Mouse (Mus musculus): ENCODE results near the gene Zdhhc19.

DNA sequence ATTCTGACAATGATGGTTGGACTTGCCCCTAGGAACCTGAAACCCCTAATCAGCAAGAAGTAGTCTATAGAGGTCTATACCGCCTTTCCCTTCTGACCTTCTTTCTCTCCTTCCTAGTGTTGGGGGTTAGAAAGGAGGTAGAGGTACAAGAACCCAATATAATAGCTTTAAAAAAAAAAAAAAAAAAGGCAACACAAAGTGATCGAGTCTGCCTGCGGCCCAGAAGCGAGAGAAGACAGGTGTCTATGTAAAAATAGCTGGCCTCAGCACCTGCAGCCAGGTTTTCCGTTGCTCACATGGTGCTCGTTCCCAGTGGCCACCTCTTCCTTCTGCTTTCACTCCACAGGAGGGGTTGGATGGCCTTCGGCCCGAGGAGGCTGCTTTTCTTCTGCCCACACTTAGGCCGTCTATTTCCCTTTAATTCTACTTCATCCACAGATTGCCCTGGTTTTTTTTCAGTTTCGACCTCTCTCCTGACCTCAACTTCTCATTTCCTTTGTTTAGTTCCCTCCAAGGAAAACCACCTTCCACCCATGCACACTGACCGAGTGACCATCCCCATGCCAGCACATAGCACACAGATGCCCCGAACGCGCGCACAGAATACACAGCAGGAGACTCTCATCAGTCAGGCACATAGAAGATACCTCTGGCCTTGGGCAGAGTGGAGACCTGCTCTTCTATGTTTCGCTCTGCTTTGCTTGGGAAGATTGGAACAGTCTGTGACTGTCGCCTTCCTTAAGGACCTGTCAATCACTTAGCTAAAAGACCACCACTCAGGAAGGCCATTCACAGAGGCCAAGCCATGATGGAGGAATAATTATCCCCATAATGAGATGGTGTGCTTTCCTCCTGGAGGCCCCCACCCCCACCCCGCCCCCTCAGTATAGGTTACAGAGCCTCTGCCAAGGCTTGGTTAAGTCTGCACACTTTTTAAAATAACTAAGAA is 37.1 kb downstream of the Zdhhc19 start:
- TF ChIP-seq CTCF (IDR thresholded peaks at IDR 0.05) = no peak
- no peak for TF ChIP-seq EP300 (IDR thresholded peaks at IDR 0.05)
